Mouse (Mus musculus): ENCODE measurements around the gene Tssk2.
A peak's percentile ranks its signal among the peaks of the same experiment; 100 is the strongest.

Gene Tssk2

DNA sequence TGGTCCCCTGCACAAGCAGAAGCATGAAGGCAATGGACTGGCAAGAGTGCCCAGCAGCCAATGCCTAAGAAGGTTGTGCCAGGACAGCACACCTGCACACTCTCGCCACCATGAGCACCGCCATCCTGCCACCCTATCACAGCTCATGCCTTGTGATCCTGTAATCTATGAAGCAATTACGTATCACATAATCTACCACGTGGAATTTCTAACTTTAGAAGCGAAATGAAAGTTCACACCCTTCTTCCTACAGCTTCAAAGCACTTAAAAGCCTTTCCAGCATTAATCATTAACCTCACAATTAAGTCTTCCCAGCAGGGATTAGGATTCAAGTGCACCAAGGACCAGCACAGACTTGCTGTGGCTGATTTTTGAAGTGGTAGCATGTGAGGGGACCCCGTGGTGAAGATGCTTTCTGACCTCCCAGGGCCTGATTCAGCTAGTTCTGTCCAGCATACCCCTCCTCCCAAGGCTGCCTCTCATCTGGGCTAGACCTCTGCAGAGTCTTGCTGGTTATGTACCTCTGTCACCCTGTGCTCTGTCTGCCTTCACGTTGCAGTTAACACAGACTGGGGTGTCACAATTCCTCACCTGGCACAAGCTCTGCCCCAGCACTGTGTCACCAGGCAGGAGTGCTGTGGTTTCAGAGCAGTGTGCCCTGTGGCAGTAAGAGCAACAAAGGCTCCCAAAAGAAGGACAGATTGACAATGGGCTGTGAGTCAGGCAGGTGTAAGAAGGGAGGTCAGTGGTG, 46.8 kb downstream of the Tssk2 start:
- no peak for DNase-seq (ENCODE audit: extremely low read depth, insufficient read length, low spot score)

DNA sequence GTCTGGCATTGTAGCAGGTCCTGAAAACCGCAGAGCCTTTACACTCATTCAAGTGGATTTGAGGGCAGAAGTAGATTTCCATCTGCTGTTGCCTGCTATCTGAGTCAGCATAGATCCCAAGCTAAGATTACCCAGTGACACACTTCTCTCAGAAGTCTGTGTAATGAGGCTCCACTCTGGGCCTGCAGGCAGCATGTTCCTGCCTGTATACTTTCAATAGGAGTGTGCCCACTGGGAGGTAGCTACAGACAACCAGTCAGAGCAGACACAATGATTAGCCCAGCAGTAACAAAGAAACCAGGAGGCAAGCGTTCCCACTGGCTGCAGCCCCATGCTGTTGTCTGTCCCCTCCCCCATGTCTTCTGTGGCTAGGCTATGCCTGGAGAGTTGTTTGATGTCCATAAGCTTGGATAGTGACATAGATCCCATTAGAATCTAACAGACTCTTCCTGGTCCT, 51.0 kb downstream of the Tssk2 start:
- peak; percentile 43 for DNase-seq (ENCODE audit: extremely low read depth, insufficient read length, low spot score)
